Mouse (Mus musculus): Measurements from ENCODE around the gene Mns1. TPM values are rescaled to one million over a fixed set of nuclear protein-coding genes. Genes with fewer than 3 reads are reported as not detected.

Gene Mns1
- total RNA-seq, 1 experiment from 2014 or later, result 156 TPM

- ATAC-seq (replicated peaks; ENCODE audit: low read depth, poor library complexity, severe bottlenecking), result peak; percentile 72
These were observed 30.0 kb downstream of the Mns1 start for GRCm38 (mm10) chr9:72467551-72468407.

GRCm38 (mm10) chr9:72468616-72469015 is 30.8 kb downstream of the Mns1 start:
- no peak for ATAC-seq (replicated peaks; ENCODE audit: low read depth, poor library complexity, severe bottlenecking)

- ATAC-seq (replicated peaks; ENCODE audit: low read depth, poor library complexity, severe bottlenecking), result no peak
These were observed 32.0 kb downstream of the Mns1 start for GRCm38 (mm10) chr9:72469851-72470250.

- no peak for ATAC-seq (replicated peaks; ENCODE audit: low read depth, poor library complexity, severe bottlenecking)
These were observed 37.7 kb downstream of the Mns1 start for GRCm38 (mm10) chr9:72475511-72475910.

- no peak for ATAC-seq (replicated peaks; ENCODE audit: low read depth, poor library complexity, severe bottlenecking)
These were observed 39.5 kb downstream of the Mns1 start for GRCm38 (mm10) chr9:72477306-72477705.

GRCm38 (mm10) chr9:72479276-72479675 is 41.5 kb downstream of the Mns1 start:
- no peak for ATAC-seq (replicated peaks; ENCODE audit: low read depth, poor library complexity, severe bottlenecking)

- ATAC-seq (replicated peaks; ENCODE audit: low read depth, poor library complexity, severe bottlenecking), result peak; percentile 21; the same call in 1 of the 2 replicates
These were observed 50.7 kb downstream of the Mns1 start for GRCm38 (mm10) chr9:72488523-72488922.

GRCm38 (mm10) chr9:72489131-72489530 is 51.3 kb downstream of the Mns1 start:
- no peak for ATAC-seq (replicated peaks; ENCODE audit: low read depth, poor library complexity, severe bottlenecking)

- ATAC-seq (replicated peaks; ENCODE audit: low read depth, poor library complexity, severe bottlenecking), result peak; percentile 93
These were observed 53.9 kb downstream of the Mns1 start for GRCm38 (mm10) chr9:72491559-72492193.

- peak; percentile 40 for ATAC-seq (replicated peaks; ENCODE audit: low read depth, poor library complexity, severe bottlenecking)
These were observed 54.4 kb downstream of the Mns1 start, which contains the start of gene Tex9 for GRCm38 (mm10) chr9:72492194-72492565. TSS of gene Tex9 (minus strand) at chr9:72492212.

GRCm38 (mm10) chr9:72493465-72493864 is 55.7 kb downstream of the Mns1 start:
- ATAC-seq (replicated peaks; ENCODE audit: low read depth, poor library complexity, severe bottlenecking), result peak; percentile 55

- no peak for ATAC-seq (replicated peaks; ENCODE audit: low read depth, poor library complexity, severe bottlenecking)
These were observed 56.3 kb downstream of the Mns1 start for GRCm38 (mm10) chr9:72493984-72494685.

- no peak for ATAC-seq (replicated peaks; ENCODE audit: low read depth, poor library complexity, severe bottlenecking)
These were observed 58.9 kb downstream of the Mns1 start for GRCm38 (mm10) chr9:72496691-72497090.

- ATAC-seq (replicated peaks; ENCODE audit: low read depth, poor library complexity, severe bottlenecking), result no peak
These were observed 59.4 kb downstream of the Mns1 start for GRCm38 (mm10) chr9:72497171-72497570.

Other genes with a start within 250 kb of the Mns1 start
- gene Zfp280d, start 163.2 kb upstream of the Mns1 start, total RNA-seq (2017), result 85.7 and 93.8 TPM in 2 replicates
- 39.8 and 53.3 TPM in 2 replicates for gene Tex9, start 54.2 kb downstream of the Mns1 start, total RNA-seq (2017)
- gene Rfx7, start 94.2 kb downstream of the Mns1 start, total RNA-seq (2017), result 35.1 and 46.2 TPM in 2 replicates
- 328 and 339 TPM in 2 replicates for gene Nedd4, start 224.3 kb downstream of the Mns1 start, total RNA-seq (2017)

Data from common myeloid progenitor, adult 5-6 weeks (primary cell).